Mouse (Mus musculus) thymus, adult 2 months (tissue): ENCODE measurements at regions not wholly inside any gene's neighbourhood (a gene's known extent, or its start where the extent isn't known, plus 50 kb on each side); places are given as distances from the start of the nearest gene placed in this dataset.

ENCODE experiments used
- DNase-seq: peaks from one replicate; pipeline ENCODE4 v3.0.0; 2021
- H3K27ac ChIP-seq: fragments of 200-500 bp; 2 replicates; pipeline ENCODE4 v1.5.1; 2012; ENCODE audit warnings: low read length, control low read depth; ENCODE audit not compliant: control insufficient read depth, insufficient read depth
- H3K27me3 ChIP-seq: fragments of 200-500 bp; 2 replicates; pipeline ENCODE4 v1.6.1; 2012; ENCODE audit warnings: mild to moderate bottlenecking, low read length, moderate library complexity, mixed read lengths; ENCODE audit not compliant: control insufficient read depth, insufficient read depth
- H3K36me3 ChIP-seq: fragments of 200-500 bp; 2 replicates; pipeline ENCODE4 v1.6.1; 2012; ENCODE audit warnings: mild to moderate bottlenecking, low read length, moderate library complexity; ENCODE audit not compliant: control insufficient read depth, insufficient read depth
- H3K4me1 ChIP-seq: fragments of 200-500 bp; replicated peaks from 2 replicates; pipeline ENCODE4 v1.6.1; 2012; ENCODE audit warnings: low read length; ENCODE audit not compliant: control insufficient read depth, insufficient read depth
- H3K4me3 ChIP-seq: fragments of 200-500 bp; 2 replicates; pipeline ENCODE4 v1.5.1; 2012; ENCODE audit warnings: mild to moderate bottlenecking, low read length, control low read depth, moderate library complexity; ENCODE audit not compliant: control insufficient read depth, insufficient read depth
- CTCF ChIP-seq: fragments of 200-500 bp; IDR thresholded peaks from 2 replicates; pipeline ENCODE4 v1.5.1; 2012; ENCODE audit warnings: mild to moderate bottlenecking, control low read depth, low read length, moderate library complexity, borderline replicate concordance; ENCODE audit not compliant: control insufficient read depth, poor library complexity, insufficient read depth; ENCODE audit errors: extremely low read depth
- POLR2A ChIP-seq: fragments of 200-500 bp; IDR thresholded peaks from 2 replicates; pipeline ENCODE4 v1.6.1; 2012; ENCODE audit warnings: mild to moderate bottlenecking, low read length, control low read depth, moderate library complexity; ENCODE audit not compliant: control insufficient read depth, poor library complexity, insufficient read depth; ENCODE audit errors: extremely low read depth
- WGBS: fragments of 180-500 bp; shearing (Covaris S2); methylation state at CpG from one replicate; pipeline ENCODE4 v1.1.7; 2018; 5-methylcytosine and 5-hydroxymethylcytosine counted together

DNA sequence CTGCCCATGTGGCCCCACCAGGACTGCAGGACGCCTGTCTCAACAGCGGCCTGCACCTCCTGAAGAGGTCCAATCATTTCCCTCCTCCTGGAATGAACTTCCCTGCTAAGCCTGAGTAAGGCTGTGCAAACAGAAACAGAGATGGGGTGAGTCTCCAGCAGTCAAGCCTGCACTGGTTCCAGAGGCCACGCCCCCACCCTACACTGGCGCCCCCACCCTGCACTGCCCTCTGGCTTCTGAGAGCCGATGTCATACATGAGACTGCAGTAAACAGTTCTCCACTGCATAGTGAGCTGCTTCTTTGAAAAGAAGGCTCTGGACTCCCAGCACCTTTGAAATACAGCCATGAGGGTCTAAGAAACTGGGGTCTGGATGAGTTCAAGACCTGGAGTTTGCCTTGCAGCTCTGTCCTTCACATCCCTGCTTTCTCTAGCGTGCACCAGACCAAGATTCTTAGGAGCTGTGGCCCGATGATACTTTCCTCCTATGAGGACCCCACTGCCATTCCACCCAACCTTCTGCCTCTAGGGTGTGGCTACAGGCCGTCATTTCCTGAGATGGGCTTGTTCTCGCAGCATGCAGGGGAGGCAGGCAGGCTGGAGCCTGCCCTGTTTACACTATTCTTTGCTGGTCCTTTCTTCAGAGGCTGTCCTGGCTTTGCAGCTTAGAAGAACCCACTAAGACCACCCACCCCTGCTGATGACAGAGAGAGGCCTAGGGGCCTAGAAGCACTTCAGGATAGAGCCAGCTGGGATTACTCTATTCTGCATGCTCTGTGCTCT, 144.0 kb upstream of the Camk1g start:
- DNase-seq: peak; percentile 15

GRCm38 (mm10) chr1:193510066-193510793, 140.1 kb upstream of the Camk1g start:
- TF ChIP-seq CTCF (no peak), POLR2A (no peak)
- DNase-seq: no peak
- Histone ChIP-seq H3K4me3 (no peak overlapping the region), H3K4me1 (no peaks in the 10 kb centered on the region), H3K27ac (no peak overlapping the region), H3K36me3 (no peaks in the 10 kb centered on the region), H3K27me3 (no peaks in the 10 kb centered on the region)
- 91% methylated on average over 8 of the region's 8 CpGs for WGBS

More for the DNA sequence above, 144.0 kb upstream of the Camk1g start:
- 52% methylated on average over 9 of the region's 9 CpGs for WGBS
- Histone ChIP-seq H3K27ac (peak overlapping the region; percentile 29; the same call in 1 of the 2 replicates), H3K4me1 (no peaks in the 10 kb centered on the region), H3K27me3 (no peaks in the 10 kb centered on the region), H3K4me3 (no peak overlapping the region), H3K36me3 (no peaks in the 10 kb centered on the region)
- TF ChIP-seq POLR2A (no peak), CTCF (no peak)

- no peak for DNase-seq
- TF ChIP-seq POLR2A (no peak), CTCF (no peak)
- H3K4me3 ChIP-seq: no peak overlapping the region
These were observed 138.2 kb upstream of the Camk1g start for GRCm38 (mm10) chr1:193508271-193508670.

GRCm38 (mm10) chr1:193506991-193507390, 136.9 kb upstream of the Camk1g start:
- WGBS: 86% methylated on average over 3 of the region's 3 CpGs
- Histone ChIP-seq H3K36me3 (no peaks in the 10 kb centered on the region), H3K27ac (no peak overlapping the region), H3K4me3 (no peak overlapping the region), H3K4me1 (no peaks in the 10 kb centered on the region), H3K27me3 (no peaks in the 10 kb centered on the region)
- no peak for DNase-seq
- TF ChIP-seq POLR2A (no peak), CTCF (no peak)

More at GRCm38 (mm10) chr1:193508271-193508670, 138.2 kb upstream of the Camk1g start:
- no peaks in the 10 kb centered on the region for H3K4me1 ChIP-seq
- H3K27me3 ChIP-seq: no peaks in the 10 kb centered on the region
- H3K27ac ChIP-seq: peak overlapping the region; percentile 58; the same call in 1 of the 2 replicates
- no peaks in the 10 kb centered on the region for H3K36me3 ChIP-seq

GRCm38 (mm10) chr1:193505381-193505780, 135.3 kb upstream of the Camk1g start:
- Histone ChIP-seq H3K27me3 (no peaks in the 10 kb centered on the region), H3K4me1 (no peaks in the 10 kb centered on the region), H3K4me3 (no peak overlapping the region), H3K27ac (no peak overlapping the region), H3K36me3 (no peaks in the 10 kb centered on the region)
- 78% methylated on average over 3 of the region's 3 CpGs for WGBS
- no peak for DNase-seq
- TF ChIP-seq CTCF: no peak
- no peak for TF ChIP-seq POLR2A

GRCm38 (mm10) chr1:193504611-193505010, 134.5 kb upstream of the Camk1g start:
- no peak overlapping the region for H3K4me3 ChIP-seq
- H3K27ac ChIP-seq: no peak overlapping the region
- DNase-seq: no peak
- WGBS: 90% methylated on average over 3 of the region's 3 CpGs
- TF ChIP-seq POLR2A: no peak
- TF ChIP-seq CTCF: no peak
- no peaks in the 10 kb centered on the region for H3K4me1 ChIP-seq
- H3K36me3 ChIP-seq: no peaks in the 10 kb centered on the region
- no peaks in the 10 kb centered on the region for H3K27me3 ChIP-seq
